Mouse (Mus musculus) liver, embryonic 15.5 days (tissue): Measurements from ENCODE around the gene Pcp2. TPM values are rescaled to one million over a fixed set of nuclear protein-coding genes. Genes with fewer than 3 reads are reported as not detected.

ENCODE experiments used
- ATAC-seq: fragments of 200-750 bp; cut with Nextera tagmentation; 2 replicates; pipeline ENCODE4 v1.8.0; 2017; ENCODE audit warnings: moderate number of reproducible peaks, mild to moderate bottlenecking, moderate library complexity; ENCODE audit not compliant: insufficient read depth
- H3K27ac ChIP-seq: fragments of 300-500 bp; sonication (generic); replicated peaks from 2 replicates; pipeline ENCODE4 v1.5.1; 2015; ENCODE audit warnings: mild to moderate bottlenecking, inconsistent platforms
- H3K27me3 ChIP-seq: fragments of 300-500 bp; sonication (generic); 2 replicates; pipeline ENCODE4 v1.6.1; 2015; ENCODE audit warnings: mild to moderate bottlenecking, inconsistent platforms
- H3K36me3 ChIP-seq: fragments of 300-500 bp; sonication (generic); replicated peaks from 2 replicates; pipeline ENCODE4 v1.6.1; 2015; ENCODE audit warnings: moderate library complexity, mild to moderate bottlenecking, inconsistent platforms
- H3K4me1 ChIP-seq: fragments of 300-500 bp; sonication (generic); replicated peaks from 2 replicates; pipeline ENCODE4 v1.6.1; 2015; ENCODE audit warnings: inconsistent platforms
- H3K4me2 ChIP-seq: fragments of 300-500 bp; sonication (generic); 2 replicates; pipeline ENCODE4 v1.6.1; 2015; ENCODE audit warnings: moderate library complexity, mild to moderate bottlenecking, inconsistent platforms
- H3K4me3 ChIP-seq: fragments of 300-500 bp; sonication (generic); replicated peaks from 2 replicates; pipeline ENCODE4 v1.5.1; 2015; ENCODE audit warnings: mild to moderate bottlenecking, inconsistent platforms
- H3K9ac ChIP-seq: fragments of 300-500 bp; sonication (generic); 2 replicates; pipeline ENCODE4 v1.6.1; 2015; ENCODE audit warnings: moderate library complexity, mild to moderate bottlenecking, inconsistent platforms
- H3K9me3 ChIP-seq: fragments of 300-500 bp; sonication (generic); replicated peaks from 2 replicates; pipeline ENCODE4 v1.6.1; 2016; ENCODE audit warnings: inconsistent platforms
- WGBS: fragments of 180-500 bp; shearing (Covaris S2); methylation state at CpG from one replicate; pipeline ENCODE4 v1.1.7; 2015; ENCODE audit warnings: mixed read lengths; ENCODE audit not compliant: insufficient replicate concordance; 5-methylcytosine and 5-hydroxymethylcytosine counted together
- polyA plus RNA-seq: library from polyadenylated mRNA; unstranded; fragments of >200 nt; fragmentation: Nextera tagmentation; extraction: Ambion mirVana; gene quantifications from 2 replicates; pipeline ENCODE4 v1.2.1, GENCODE M21; 2015

Gene Pcp2
- polyA plus RNA-seq: 0.09 and 0.22 TPM in 2 replicates

GRCm38 (mm10) chr8:3625445-3625844 is at the start of gene Pcp2:
Gene Pcp2, minus strand, starts transcription at chr8:3625545.
- Histone ChIP-seq H3K27me3 (peaks cover 18% of the 10 kb centered on the region), H3K9ac (no peak within 1 kb of the TSS), H3K4me2 (no peak within 1 kb of the TSS), H3K4me3 (no peak within 1 kb of the TSS), H3K36me3 (no peaks in the 10 kb centered on the region), H3K27ac (no peak within 1 kb of the TSS), H3K4me1 (peaks cover 17% of the 10 kb centered on the region), H3K9me3 (no peaks in the 10 kb centered on the region)
- ATAC-seq: no peak
- 56% methylated on average over 1 of the region's 1 CpGs for WGBS

- no peak for ATAC-seq
- H3K4me2 ChIP-seq: no peak overlapping the region
- H3K27ac ChIP-seq: no peak overlapping the region
- no peaks in the 10 kb centered on the region for H3K27me3 ChIP-seq
- H3K9me3 ChIP-seq: no peaks in the 10 kb centered on the region
- WGBS: 46% methylated on average over 3 of the region's 3 CpGs
- H3K9ac ChIP-seq: no peak overlapping the region
- H3K36me3 ChIP-seq: peaks cover 10% of the 10 kb centered on the region
- H3K4me3 ChIP-seq: no peak overlapping the region
- H3K4me1 ChIP-seq: peaks cover 35% of the 10 kb centered on the region
Observed at GRCm38 (mm10) chr8:3674671-3675070, 49.3 kb upstream of the Pcp2 start.

DNA sequence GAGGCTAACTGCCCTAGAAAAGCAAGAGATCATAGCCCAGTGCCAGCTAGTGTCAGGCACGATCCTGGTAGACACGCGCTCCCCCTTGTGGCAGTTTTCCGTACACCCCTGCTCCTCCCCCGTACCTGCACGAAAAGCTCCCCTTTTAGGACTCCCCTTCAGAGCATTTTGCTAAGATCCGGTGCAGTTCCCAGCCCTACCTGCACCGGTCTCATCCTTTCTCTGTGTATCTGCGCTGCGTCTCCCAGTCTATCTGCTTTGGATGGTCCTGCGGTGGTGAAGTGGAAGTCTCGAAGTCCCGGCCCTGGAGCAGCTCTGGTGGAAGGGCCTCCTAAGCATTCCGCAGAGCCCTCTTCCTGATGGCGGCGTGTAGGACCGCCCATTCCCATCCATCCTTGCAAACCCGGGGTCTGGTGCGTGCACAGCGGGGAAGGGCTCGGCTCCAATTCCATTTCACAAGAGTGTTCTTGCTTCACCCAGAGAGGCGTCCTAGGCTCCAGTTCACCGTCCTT is 46.7 kb upstream of the Pcp2 start, which contains the start of gene Fcor:
Fcor (minus strand) TSS at position 383 of the 512 bp plus-strand sequence.
- H3K9ac ChIP-seq: peak within 1 kb of the TSS; percentile 63; the same call in 1 of the 2 replicates
- peak within 1 kb of the TSS; percentile 73 for H3K4me2 ChIP-seq
- no peaks in the 10 kb centered on the region for H3K36me3 ChIP-seq
- no peaks in the 10 kb centered on the region for H3K27me3 ChIP-seq
- H3K4me3 ChIP-seq: peak within 1 kb of the TSS; percentile 57
- H3K4me1 ChIP-seq: peaks cover 17% of the 10 kb centered on the region
- H3K27ac ChIP-seq: no peak within 1 kb of the TSS
- WGBS: under 1% methylated on average over 23 of the region's 23 CpGs
- no peaks in the 10 kb centered on the region for H3K9me3 ChIP-seq
- ATAC-seq: peak; percentile 53

- peaks cover 10% of the 10 kb centered on the region for H3K4me1 ChIP-seq
- H3K27me3 ChIP-seq: no peaks in the 10 kb centered on the region
- H3K4me3 ChIP-seq: no peak overlapping the region
- no peak overlapping the region; the same call in 1 of the 2 replicates for H3K4me2 ChIP-seq
- no peaks in the 10 kb centered on the region for H3K9me3 ChIP-seq
- no peaks in the 10 kb centered on the region for H3K36me3 ChIP-seq
- no peak overlapping the region for H3K9ac ChIP-seq
- ATAC-seq: no peak
- WGBS: 35% methylated on average over 2 of the region's 2 CpGs
- H3K27ac ChIP-seq: no peak overlapping the region
Observed at GRCm38 (mm10) chr8:3670388-3670787, 45.0 kb upstream of the Pcp2 start.

DNA sequence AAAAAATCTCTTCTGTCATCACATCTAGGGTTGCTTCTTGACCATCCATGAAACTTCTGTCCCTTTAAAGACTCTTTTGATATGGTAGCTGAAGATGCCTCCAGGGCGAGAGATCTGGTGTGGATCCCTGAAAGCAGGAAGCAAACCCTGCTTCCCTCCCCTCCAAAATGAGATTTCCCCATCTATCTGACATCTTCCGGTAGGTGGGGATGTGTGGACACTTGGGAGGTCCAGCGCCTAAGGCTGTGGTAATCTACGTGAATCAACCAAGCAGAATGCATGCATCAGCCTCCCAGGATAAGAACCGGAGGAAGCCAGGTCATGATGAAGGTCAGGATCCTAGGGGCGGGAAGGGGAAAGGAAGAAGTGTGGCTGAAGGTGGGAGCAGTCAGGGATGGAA is 40.2 kb upstream of the Pcp2 start, which contains the start of gene Mcemp1:
Mcemp1 (plus strand) TSS at position 248 of the 400 bp plus-strand sequence.
- H3K27ac ChIP-seq: peak within 1 kb of the TSS; percentile 55

DNA sequence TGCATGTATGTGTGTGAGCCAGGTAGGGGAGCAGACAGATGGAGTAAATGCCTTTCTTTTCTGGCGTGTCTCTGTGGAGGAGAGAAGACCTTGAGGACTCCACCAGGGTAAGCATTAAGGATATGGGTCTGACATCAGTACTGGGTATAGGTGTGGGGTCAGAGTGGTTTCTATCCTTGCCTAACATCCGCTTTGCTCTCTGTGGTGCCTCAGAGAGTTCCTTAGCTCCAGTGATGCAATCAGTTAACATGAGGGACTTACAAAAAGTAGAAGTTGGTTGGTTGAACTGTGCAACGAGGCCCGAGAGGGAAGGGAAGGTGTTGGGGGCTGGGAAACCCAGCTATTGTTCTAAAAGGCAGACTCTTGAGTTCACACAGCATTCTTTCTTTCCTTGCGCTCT is 39.1 kb upstream of the Pcp2 start:
- Histone ChIP-seq H3K9me3 (no peaks in the 10 kb centered on the region), H3K4me1 (no peaks in the 10 kb centered on the region), H3K36me3 (no peaks in the 10 kb centered on the region), H3K4me2 (no peak overlapping the region), H3K9ac (no peak overlapping the region), H3K27ac (peak overlapping the region; percentile 55), H3K4me3 (no peak overlapping the region), H3K27me3 (no peaks in the 10 kb centered on the region)
- 22% methylated on average over 5 of the region's 5 CpGs for WGBS
- ATAC-seq: peak; percentile 35; the same call in 1 of the 2 replicates

More for the DNA sequence above, 40.2 kb upstream of the Pcp2 start, which contains the start of gene Mcemp1:
- WGBS: 55% methylated on average over 6 of the region's 6 CpGs
- H3K9ac ChIP-seq: no peak within 1 kb of the TSS
- H3K27me3 ChIP-seq: no peaks in the 10 kb centered on the region
- no peaks in the 10 kb centered on the region for H3K4me1 ChIP-seq
- no peak for ATAC-seq
- H3K4me2 ChIP-seq: no peak within 1 kb of the TSS
- H3K4me3 ChIP-seq: peak within 1 kb of the TSS; percentile 25; the same call in 1 of the 2 replicates
- H3K36me3 ChIP-seq: no peaks in the 10 kb centered on the region
- H3K9me3 ChIP-seq: no peaks in the 10 kb centered on the region

DNA sequence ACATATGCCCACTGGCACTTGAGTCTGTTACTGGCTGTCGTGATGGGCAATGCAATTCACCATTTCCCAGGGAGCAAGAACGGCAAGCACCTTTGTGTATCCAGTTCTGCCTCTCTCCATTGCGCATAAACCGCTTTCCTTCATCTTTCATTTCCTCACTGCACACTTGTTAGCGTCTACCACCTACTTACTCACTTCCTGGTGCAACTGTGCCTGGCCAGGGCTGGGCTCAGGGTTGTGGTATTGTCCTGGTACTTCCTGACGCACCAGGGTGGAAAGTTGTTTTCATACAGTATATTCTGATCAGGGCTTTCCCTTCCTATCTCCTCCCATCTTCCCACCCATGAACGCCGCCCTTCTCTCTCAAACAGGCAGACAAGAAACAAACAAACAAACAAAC is 35.5 kb upstream of the Pcp2 start:
- no peaks in the 10 kb centered on the region for H3K36me3 ChIP-seq
- 31% methylated on average over 8 of the region's 8 CpGs for WGBS
- H3K9me3 ChIP-seq: no peaks in the 10 kb centered on the region
- H3K4me3 ChIP-seq: no peak overlapping the region
- H3K27me3 ChIP-seq: 0 out of 2 replicates have a peak, but pooled peaks cover 4% of the 10 kb centered on the region
- no peaks in the 10 kb centered on the region for H3K4me1 ChIP-seq
- no peak overlapping the region for H3K9ac ChIP-seq
- no peak overlapping the region for H3K27ac ChIP-seq
- no peak; the same call in 1 of the 2 replicates for ATAC-seq
- H3K4me2 ChIP-seq: no peak overlapping the region

- Histone ChIP-seq H3K4me3 (no peak overlapping the region), H3K36me3 (no peaks in the 10 kb centered on the region), H3K9me3 (no peaks in the 10 kb centered on the region), H3K9ac (no peak overlapping the region), H3K27me3 (0 out of 2 replicates have a peak, but pooled peaks cover 4% of the 10 kb centered on the region), H3K27ac (no peak overlapping the region), H3K4me1 (no peaks in the 10 kb centered on the region), H3K4me2 (no peak overlapping the region)
- 20% methylated on average over 7 of the region's 7 CpGs for WGBS
- no peak for ATAC-seq
Observed at GRCm38 (mm10) chr8:3656725-3657381, 31.5 kb upstream of the Pcp2 start.

DNA sequence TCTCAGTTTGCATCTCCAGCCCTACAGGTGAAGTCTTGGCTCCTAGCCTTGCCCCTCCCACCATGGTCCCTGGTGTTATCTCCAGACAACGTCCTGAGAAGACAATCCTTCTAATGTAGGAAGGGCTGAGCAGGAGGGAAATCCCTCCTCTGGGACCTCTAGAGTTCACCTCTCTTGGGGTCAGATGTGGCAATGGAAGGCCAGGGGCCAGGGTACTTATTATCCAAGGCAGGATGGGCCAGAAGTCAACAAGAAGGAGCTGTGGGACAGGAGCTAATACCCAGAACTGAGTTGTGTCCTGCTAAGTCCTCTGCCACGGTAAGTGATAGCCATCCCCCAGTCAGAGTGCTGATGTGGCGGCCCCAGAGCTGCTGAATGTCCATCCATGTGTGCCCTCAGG is 30.2 kb upstream of the Pcp2 start, which contains the start of gene Retn:
Retn (plus strand) TSS at position 245 of the 400 bp plus-strand sequence.
- ATAC-seq: no peak
- Histone ChIP-seq H3K4me1 (no peaks in the 10 kb centered on the region), H3K9me3 (no peaks in the 10 kb centered on the region), H3K4me3 (no peak within 1 kb of the TSS), H3K4me2 (no peak within 1 kb of the TSS), H3K36me3 (no peaks in the 10 kb centered on the region), H3K27ac (no peak within 1 kb of the TSS), H3K9ac (no peak within 1 kb of the TSS), H3K27me3 (0 out of 2 replicates have a peak, but pooled peaks cover 4% of the 10 kb centered on the region)
- 53% methylated on average over 3 of the region's 3 CpGs for WGBS

DNA sequence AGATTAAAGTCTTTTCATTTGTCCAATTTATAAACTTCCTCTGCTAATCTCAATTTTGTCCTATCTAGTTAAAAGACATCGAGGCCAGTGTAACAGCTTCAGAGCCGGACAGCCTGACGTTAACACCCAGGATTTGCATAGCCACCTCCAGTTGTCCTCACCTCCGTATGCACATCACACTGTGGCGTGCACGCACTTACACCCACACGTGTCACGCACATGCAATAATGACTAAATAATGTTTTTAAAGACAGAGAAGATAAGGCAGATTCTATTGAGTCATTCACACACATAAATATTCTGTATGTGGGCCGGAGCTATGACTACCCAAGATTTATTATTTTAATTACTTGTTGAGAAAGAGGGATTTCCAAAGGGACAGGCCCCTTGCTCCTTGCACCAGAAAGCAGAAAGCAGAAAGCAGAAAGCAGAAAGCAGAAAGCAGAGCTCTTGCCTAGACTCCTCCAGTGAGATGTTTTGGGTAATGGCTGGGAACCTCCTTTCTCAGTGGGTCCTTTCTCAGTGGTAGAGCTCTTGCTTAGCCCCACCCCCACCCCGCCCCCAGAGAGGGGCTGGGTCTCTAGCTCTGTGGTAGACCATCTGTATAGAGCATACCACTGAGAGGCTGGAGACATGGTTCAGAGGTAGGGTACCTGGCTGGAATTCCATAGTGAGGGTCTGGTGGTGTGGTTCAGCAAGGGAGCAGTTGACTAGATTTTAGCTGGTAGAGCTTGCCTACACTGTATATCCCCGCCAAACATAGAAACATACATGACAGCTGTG is 29.6 kb upstream of the Pcp2 start:
- no peak overlapping the region for H3K4me3 ChIP-seq
- no peaks in the 10 kb centered on the region for H3K9me3 ChIP-seq
- H3K27me3 ChIP-seq: 0 out of 2 replicates have a peak, but pooled peaks cover 4% of the 10 kb centered on the region
- no peaks in the 10 kb centered on the region for H3K4me1 ChIP-seq
- H3K9ac ChIP-seq: no peak overlapping the region
- no peaks in the 10 kb centered on the region for H3K36me3 ChIP-seq
- H3K27ac ChIP-seq: no peak overlapping the region
- 60% methylated on average over 11 of the region's 11 CpGs for WGBS
- ATAC-seq: no peak
- no peak overlapping the region for H3K4me2 ChIP-seq

- Histone ChIP-seq H3K27me3 (0 out of 2 replicates have a peak, but pooled peaks cover 4% of the 10 kb centered on the region), H3K4me1 (no peaks in the 10 kb centered on the region)
- 32% methylated on average over 3 of the region's 3 CpGs for WGBS
Observed at GRCm38 (mm10) chr8:3652845-3653244, 27.5 kb upstream of the Pcp2 start.

More at GRCm38 (mm10) chr8:3652845-3653244, 27.5 kb upstream of the Pcp2 start:
- Histone ChIP-seq H3K9me3 (no peaks in the 10 kb centered on the region), H3K4me3 (no peak overlapping the region), H3K9ac (no peak overlapping the region), H3K36me3 (no peaks in the 10 kb centered on the region), H3K27ac (no peak overlapping the region), H3K4me2 (no peak overlapping the region)
- no peak for ATAC-seq
